7 mouse cellular contexts compared by ENCODE assay signal in genomic region chr5:30887331-30887761, GRCm38 (mm10). TPM values are rescaled to one million over a fixed set of nuclear protein-coding genes. Genes with fewer than 3 reads are reported as not detected.
A peak's percentile ranks its signal among the peaks of the same experiment; 100 is the strongest.
DNase-seq lines count a peak whose midpoint lies in the region; ATAC-seq lines count a peak whose summit lies in the region.

No protein-coding gene starts in this region.

- peak; percentile 53 for ATAC-seq in erythroblast, adult 5-6 weeks (replicated peaks; ENCODE audit: low FRiP score, poor library complexity, severe bottlenecking)
- ATAC-seq in megakaryocyte-erythroid progenitor cell, adult 5-6 weeks (replicated peaks; ENCODE audit: low FRiP score, low TSS enrichment, poor library complexity, severe bottlenecking) = peak; percentile 83

- intact Hi-C loops in left cerebral cortex, postnatal 10 days (cut with DNase I) = loop anchor here (5.0 to 10.0 kb wide), 2 partner anchors 80 to 183 kb away; no protein-coding TSS in a partner anchor

- peak; percentile 99 for DNase-seq in MEL-GATA-1-ER (ENCODE audit: extremely low read depth, low read depth)
- DNase-seq in brain, embryonic 18.5 days (ENCODE audit: low read depth, low spot score) = peak; percentile 67
- peak; percentile 67 for DNase-seq in heart, postnatal 4 days
- peak; percentile 44 to 75 for DNase-seq in left cerebral cortex, postnatal 10 days (ENCODE audit: extremely low spot score in 1 of 2, low spot score in 2 of 2)
- DNase-seq in right cerebral cortex, postnatal 36 days (ENCODE audit: low spot score in 2 of 2) = peak; percentile 26 to 45

RNA-seq across cellular contexts. Expression of gene Agbl5, which starts 1.1 kb away (rescaled TPM):
- 4.8 TPM in 1 of 2 replicates, not detected in the other for total RNA-seq in erythroblast, adult 5-6 weeks (2015; ENCODE audit: low replicate concordance)
- 1.9 and 2.0 TPM in 2 replicates for total RNA-seq in erythroblast, adult 5-6 weeks (2017; ENCODE audit: low replicate concordance)
- total RNA-seq in heart, postnatal 4 days (2021) = 10 to 100 TPM; 11.8 to 12.7 TPM
- total RNA-seq in left cerebral cortex, postnatal 10 days (2021) = 10 to 100 TPM; 19.5 to 22.2 TPM
- total RNA-seq in megakaryocyte-erythroid progenitor cell, adult 5-6 weeks (2014; fragmentation: Nextera tagmentation) = 13.6 and 29.9 TPM in 2 replicates
- total RNA-seq in megakaryocyte-erythroid progenitor cell, adult 5-6 weeks (2017) = 12.1 and 23.3 TPM in 2 replicates

RNA-seq across cellular contexts. Expression of gene Tmem214, which starts 19.5 kb away (rescaled TPM):
- 6.5 and 9.6 TPM in 2 replicates for total RNA-seq in erythroblast, adult 5-6 weeks (2015; ENCODE audit: low replicate concordance)
- total RNA-seq in erythroblast, adult 5-6 weeks (2017; ENCODE audit: low replicate concordance) = 4.7 and 7.0 TPM in 2 replicates
- 10 to 100 TPM; 44.4 to 50.0 TPM for total RNA-seq in heart, postnatal 4 days (2021)
- 10 to 100 TPM; 61.3 to 66.5 TPM for total RNA-seq in left cerebral cortex, postnatal 10 days (2021)
- 24.2 and 42.1 TPM in 2 replicates for total RNA-seq in megakaryocyte-erythroid progenitor cell, adult 5-6 weeks (2014; fragmentation: Nextera tagmentation)
- total RNA-seq in megakaryocyte-erythroid progenitor cell, adult 5-6 weeks (2017) = 14.1 and 18.1 TPM in 2 replicates

RNA-seq across cellular contexts. Expression of gene Ost4, which starts 20.2 kb away (rescaled TPM):
- total RNA-seq in erythroblast, adult 5-6 weeks (2015; ENCODE audit: low replicate concordance) = 167 and 176 TPM in 2 replicates
- total RNA-seq in erythroblast, adult 5-6 weeks (2017; ENCODE audit: low replicate concordance) = 63.0 and 140 TPM in 2 replicates
- 100 to 1,000 TPM; 170 TPM for total RNA-seq in heart, postnatal 4 days (2021)
- 100 to 1,000 TPM in 1 of 2 experiments, 10 to 100 TPM in 1; 98.0 to 102 TPM for total RNA-seq in left cerebral cortex, postnatal 10 days (2021)
- 270 and 300 TPM in 2 replicates for total RNA-seq in megakaryocyte-erythroid progenitor cell, adult 5-6 weeks (2014; fragmentation: Nextera tagmentation)
- total RNA-seq in megakaryocyte-erythroid progenitor cell, adult 5-6 weeks (2017) = 278 and 305 TPM in 2 replicates

RNA-seq across cellular contexts. Expression of gene Emilin1, which starts 25.9 kb away (rescaled TPM):
- 16.9 and 28.8 TPM in 2 replicates for total RNA-seq in erythroblast, adult 5-6 weeks (2015; ENCODE audit: low replicate concordance)
- 6.5 and 8.1 TPM in 2 replicates for total RNA-seq in erythroblast, adult 5-6 weeks (2017; ENCODE audit: low replicate concordance)
- 10 to 100 TPM; 83.4 to 93.2 TPM for total RNA-seq in heart, postnatal 4 days (2021)
- 1 to 10 TPM; 5.1 to 5.5 TPM for total RNA-seq in left cerebral cortex, postnatal 10 days (2021)
- total RNA-seq in megakaryocyte-erythroid progenitor cell, adult 5-6 weeks (2014; fragmentation: Nextera tagmentation) = 13.5 and 18.9 TPM in 2 replicates
- total RNA-seq in megakaryocyte-erythroid progenitor cell, adult 5-6 weeks (2017) = 5.7 and 10.3 TPM in 2 replicates

RNA-seq across cellular contexts. Expression of gene Khk, which starts 33.9 kb away (rescaled TPM):
- total RNA-seq in erythroblast, adult 5-6 weeks (2015; ENCODE audit: low replicate concordance) = 8.1 and 14.4 TPM in 2 replicates
- 9.2 and 12.4 TPM in 2 replicates for total RNA-seq in erythroblast, adult 5-6 weeks (2017; ENCODE audit: low replicate concordance)
- 1 to 10 TPM; 6.4 to 9.2 TPM for total RNA-seq in heart, postnatal 4 days (2021)
- 1 to 10 TPM; 7.3 to 8.0 TPM for total RNA-seq in left cerebral cortex, postnatal 10 days (2021)
- 80.4 and 113 TPM in 2 replicates for total RNA-seq in megakaryocyte-erythroid progenitor cell, adult 5-6 weeks (2014; fragmentation: Nextera tagmentation)
- total RNA-seq in megakaryocyte-erythroid progenitor cell, adult 5-6 weeks (2017) = 64.4 and 90.0 TPM in 2 replicates

Comparison
In these comparisons a context has a peak if more than half of its experiments do, and no peak if none do; other contexts are left out.
1. Peak in every context shown above with its lines: DNase-seq and ATAC-seq.
2. DNase-seq: peak in every context shown above with its lines; median percentile 99 in MEL-GATA-1-ER; 67 in brain, embryonic 18.5 days; 67 in heart, postnatal 4 days; 60 in left cerebral cortex, postnatal 10 days; 36 in right cerebral cortex, postnatal 36 days.